Mouse (Mus musculus): ENCODE results near the gene Col25a1. TPM values are rescaled to one million over a fixed set of nuclear protein-coding genes. Genes with fewer than 3 reads are reported as not detected.

Gene Col25a1
- polyA plus RNA-seq, 1 experiment = 0.04 TPM

DNA sequence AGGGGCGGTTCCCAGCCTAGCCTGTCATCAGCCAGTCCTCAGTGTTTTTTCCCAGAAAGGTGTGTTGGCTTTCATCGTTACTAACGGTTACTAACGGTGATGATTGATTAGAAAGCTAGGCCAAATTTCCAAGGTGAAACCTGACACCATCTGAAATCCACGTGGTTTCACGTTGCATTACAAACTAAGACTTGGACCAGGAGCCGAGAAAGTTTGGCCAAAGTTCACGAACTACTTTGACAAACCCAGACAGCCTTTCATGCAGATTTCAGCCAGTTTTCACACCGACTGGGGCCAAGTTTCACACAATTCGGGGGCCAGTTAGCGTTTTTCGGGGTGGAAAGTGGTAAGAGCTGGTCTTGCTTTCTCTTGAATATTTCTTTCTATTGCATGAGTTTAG, 309.4 kb downstream of the Col25a1 start:
- no peaks in the 10 kb centered on the region for H3K36me3 ChIP-seq (ENCODE audit: control insufficient read depth, insufficient read depth, low read length)
- no peaks in the 10 kb centered on the region for H3K4me1 ChIP-seq (ENCODE audit: control insufficient read depth, insufficient read depth, insufficient read length, low read length)
- H3K4me3 ChIP-seq (ENCODE audit: low read depth, low read length) = no peak overlapping the region
- WGBS = 51% methylated on average over 12 of the region's 12 CpGs
- H3K27ac ChIP-seq (ENCODE audit: insufficient read depth, low read depth, low read length) = no peak overlapping the region
- no peaks in the 10 kb centered on the region for H3K27me3 ChIP-seq (ENCODE audit: control insufficient read depth, insufficient read depth, low read length)
- no peak for TF ChIP-seq POLR2A (IDR thresholded peaks at IDR 0.05; ENCODE audit: low read depth, low read length)
- TF ChIP-seq CTCF (IDR thresholded peaks at IDR 0.05; ENCODE audit: extremely low read depth, insufficient read length, insufficient replicate concordance, low read depth, low read length) = no peak

DNA sequence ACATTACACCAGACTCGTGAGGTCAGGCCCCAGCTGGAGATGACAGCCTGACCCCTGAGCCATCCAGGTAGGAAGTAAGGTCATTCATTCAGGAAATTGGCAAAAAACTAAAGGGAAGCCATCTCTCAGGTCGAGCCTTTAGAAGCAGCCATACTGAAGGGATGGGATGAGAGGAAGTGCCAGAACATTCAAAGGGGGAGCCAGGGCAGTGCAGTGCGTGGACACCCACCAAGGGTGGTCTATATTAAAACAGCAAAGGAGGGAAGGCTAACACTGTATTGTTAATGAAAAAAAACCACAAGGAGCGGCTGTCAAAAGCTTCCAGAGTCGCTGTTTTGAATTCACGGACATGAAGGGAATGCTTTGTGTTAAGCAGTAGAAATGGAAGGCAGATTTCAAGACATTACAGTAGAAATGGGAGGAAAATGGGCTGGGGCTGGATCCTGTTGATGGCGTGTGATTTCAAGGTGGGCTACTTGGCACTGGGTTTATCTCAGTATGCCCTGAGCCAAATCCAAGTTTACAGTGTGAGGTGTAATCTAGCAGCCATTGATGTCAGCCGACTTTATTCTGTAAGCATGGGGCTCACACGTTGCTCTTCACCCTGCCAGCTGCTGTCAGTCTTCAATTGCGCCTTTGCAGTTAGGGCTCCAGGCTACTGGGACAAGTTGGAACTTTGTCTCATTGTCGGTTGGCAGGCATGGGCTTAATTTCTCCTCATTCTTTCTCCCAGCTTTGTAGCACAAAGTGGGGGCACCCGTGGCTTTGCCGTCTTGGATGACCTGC, 312.7 kb downstream of the Col25a1 start:
- Histone ChIP-seq H3K27ac (ENCODE audit: insufficient read depth, low read depth, low read length) (no peak overlapping the region), H3K27me3 (ENCODE audit: control insufficient read depth, insufficient read depth, low read length) (no peaks in the 10 kb centered on the region), H3K36me3 (ENCODE audit: control insufficient read depth, insufficient read depth, low read length) (no peaks in the 10 kb centered on the region), H3K4me3 (ENCODE audit: low read depth, low read length) (no peak overlapping the region), H3K4me1 (ENCODE audit: control insufficient read depth, insufficient read depth, insufficient read length, low read length) (no peaks in the 10 kb centered on the region)
- TF ChIP-seq POLR2A (IDR thresholded peaks at IDR 0.05; ENCODE audit: low read depth, low read length) = no peak
- no peak for TF ChIP-seq CTCF (IDR thresholded peaks at IDR 0.05; ENCODE audit: extremely low read depth, insufficient read length, insufficient replicate concordance, low read depth, low read length)
- 62% methylated on average over 13 of the region's 13 CpGs for WGBS

DNA sequence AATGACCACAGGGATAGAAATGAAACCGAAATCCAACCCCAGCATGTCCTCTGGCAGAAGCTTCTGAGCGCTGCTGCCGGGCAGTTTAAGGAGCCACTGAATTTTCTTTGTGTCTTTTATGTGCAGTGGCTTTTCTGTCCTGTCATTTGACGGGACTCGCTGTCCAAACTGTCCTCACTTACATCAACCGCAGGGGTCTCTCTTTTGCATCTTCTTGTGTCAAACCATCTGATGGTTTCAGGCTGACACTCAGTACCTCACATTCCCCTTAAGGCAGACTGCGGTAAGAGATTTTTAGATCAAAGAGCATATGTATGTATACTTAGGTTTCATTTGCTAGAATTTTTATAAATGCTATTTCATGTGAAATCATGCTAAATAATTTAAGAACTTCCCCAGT, 318.6 kb downstream of the Col25a1 start:
- TF ChIP-seq POLR2A (IDR thresholded peaks at IDR 0.05; ENCODE audit: low read depth, low read length) (no peak), CTCF (IDR thresholded peaks at IDR 0.05; ENCODE audit: extremely low read depth, insufficient read length, insufficient replicate concordance, low read depth, low read length) (no peak)
- H3K27me3 ChIP-seq (ENCODE audit: control insufficient read depth, insufficient read depth, low read length) = no peaks in the 10 kb centered on the region
- no peak overlapping the region for H3K4me3 ChIP-seq (ENCODE audit: low read depth, low read length)
- H3K4me1 ChIP-seq (ENCODE audit: control insufficient read depth, insufficient read depth, insufficient read length, low read length) = no peaks in the 10 kb centered on the region
- 84% methylated on average over 7 of the region's 7 CpGs for WGBS
- no peak overlapping the region for H3K27ac ChIP-seq (ENCODE audit: insufficient read depth, low read depth, low read length)
- H3K36me3 ChIP-seq (ENCODE audit: control insufficient read depth, insufficient read depth, low read length) = no peaks in the 10 kb centered on the region

DNA sequence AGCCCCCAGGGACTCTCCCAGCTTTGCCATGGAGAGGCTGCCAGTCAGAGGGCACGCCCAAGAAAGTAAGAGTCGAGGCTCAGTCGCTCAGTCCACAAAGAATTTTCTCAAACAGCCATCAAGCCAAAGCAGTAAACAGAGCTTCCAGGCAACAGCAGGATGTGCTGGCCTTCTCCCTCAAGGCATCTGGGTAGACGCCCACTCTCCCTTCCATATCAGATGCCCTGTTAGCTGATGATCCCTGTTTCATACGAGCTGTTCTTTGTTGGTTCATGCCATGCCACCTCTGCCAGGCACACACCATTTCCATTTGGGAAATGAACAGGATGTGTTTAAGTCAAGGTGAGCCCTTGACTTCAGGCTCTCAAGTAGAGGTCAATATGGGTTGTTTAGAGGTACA, 334.1 kb downstream of the Col25a1 start:
- TF ChIP-seq POLR2A (IDR thresholded peaks at IDR 0.05; ENCODE audit: low read depth, low read length) = no peak
- no peak for TF ChIP-seq CTCF (IDR thresholded peaks at IDR 0.05; ENCODE audit: extremely low read depth, insufficient read length, insufficient replicate concordance, low read depth, low read length)
- Histone ChIP-seq H3K4me3 (ENCODE audit: low read depth, low read length) (no peak overlapping the region), H3K27ac (ENCODE audit: insufficient read depth, low read depth, low read length) (no peak overlapping the region), H3K27me3 (ENCODE audit: control insufficient read depth, insufficient read depth, low read length) (no peaks in the 10 kb centered on the region), H3K4me1 (ENCODE audit: control insufficient read depth, insufficient read depth, insufficient read length, low read length) (no peaks in the 10 kb centered on the region), H3K36me3 (ENCODE audit: control insufficient read depth, insufficient read depth, low read length) (no peaks in the 10 kb centered on the region)
- 65% methylated on average over 5 of the region's 5 CpGs for WGBS

DNA sequence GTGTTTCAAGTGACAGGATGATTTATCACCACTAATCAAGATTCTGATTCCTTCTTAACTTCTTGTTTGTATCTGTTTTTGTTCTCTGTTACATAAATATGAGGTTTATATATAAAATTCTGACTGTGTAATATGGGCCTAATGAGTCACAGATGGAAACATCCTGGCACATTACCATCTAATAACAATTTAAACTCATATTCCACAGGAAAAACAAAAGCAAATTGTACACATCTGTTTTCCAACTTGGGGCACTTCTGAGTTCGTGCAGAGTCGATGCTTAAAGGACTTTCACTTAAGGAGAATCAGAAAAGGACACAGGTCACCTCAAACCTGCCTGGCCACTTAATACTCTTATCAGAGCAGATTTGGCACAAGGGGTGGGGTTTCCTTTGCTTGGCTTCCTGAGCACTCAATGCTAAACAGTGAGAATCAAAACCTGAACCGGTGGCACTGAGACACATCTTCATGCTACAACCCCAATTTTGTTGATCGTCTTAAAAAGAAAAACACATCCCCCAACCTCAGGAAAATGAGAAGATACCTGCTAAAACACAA, 342.0 kb downstream of the Col25a1 start:
- Histone ChIP-seq H3K4me1 (ENCODE audit: control insufficient read depth, insufficient read depth, insufficient read length, low read length) (no peaks in the 10 kb centered on the region), H3K4me3 (ENCODE audit: low read depth, low read length) (no peak overlapping the region), H3K36me3 (ENCODE audit: control insufficient read depth, insufficient read depth, low read length) (no peaks in the 10 kb centered on the region), H3K27me3 (ENCODE audit: control insufficient read depth, insufficient read depth, low read length) (no peaks in the 10 kb centered on the region), H3K27ac (ENCODE audit: insufficient read depth, low read depth, low read length) (no peak overlapping the region)
- WGBS = 20% methylated on average over 4 of the region's 4 CpGs
- TF ChIP-seq POLR2A (IDR thresholded peaks at IDR 0.05; ENCODE audit: low read depth, low read length) = no peak
- no peak for TF ChIP-seq CTCF (IDR thresholded peaks at IDR 0.05; ENCODE audit: extremely low read depth, insufficient read length, insufficient replicate concordance, low read depth, low read length)

DNA sequence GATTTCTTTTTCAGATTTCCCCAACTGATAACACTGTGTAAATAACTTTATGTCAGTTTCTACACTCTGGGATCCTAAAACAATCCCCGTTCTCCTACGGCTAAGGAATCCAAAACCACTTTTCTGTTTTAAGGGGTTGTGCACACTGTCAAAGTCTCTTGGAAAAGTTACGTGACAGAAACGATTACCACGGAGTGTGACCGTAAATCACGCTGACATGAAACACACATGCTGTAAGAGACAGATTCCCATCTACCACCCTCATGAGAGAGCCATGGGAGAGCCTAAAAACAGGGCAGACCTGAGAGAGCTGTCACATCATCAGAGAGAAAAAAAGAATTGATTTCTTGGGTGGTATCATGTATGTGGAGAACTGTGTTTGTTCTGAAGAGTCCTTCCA, 342.7 kb downstream of the Col25a1 start:
- Histone ChIP-seq H3K4me3 (ENCODE audit: low read depth, low read length) (no peak overlapping the region), H3K36me3 (ENCODE audit: control insufficient read depth, insufficient read depth, low read length) (no peaks in the 10 kb centered on the region), H3K4me1 (ENCODE audit: control insufficient read depth, insufficient read depth, insufficient read length, low read length) (no peaks in the 10 kb centered on the region), H3K27me3 (ENCODE audit: control insufficient read depth, insufficient read depth, low read length) (no peaks in the 10 kb centered on the region), H3K27ac (ENCODE audit: insufficient read depth, low read depth, low read length) (no peak overlapping the region)
- no peak for TF ChIP-seq POLR2A (IDR thresholded peaks at IDR 0.05; ENCODE audit: low read depth, low read length)
- no peak for TF ChIP-seq CTCF (IDR thresholded peaks at IDR 0.05; ENCODE audit: extremely low read depth, insufficient read length, insufficient replicate concordance, low read depth, low read length)
- 32% methylated on average over 7 of the region's 7 CpGs for WGBS

DNA sequence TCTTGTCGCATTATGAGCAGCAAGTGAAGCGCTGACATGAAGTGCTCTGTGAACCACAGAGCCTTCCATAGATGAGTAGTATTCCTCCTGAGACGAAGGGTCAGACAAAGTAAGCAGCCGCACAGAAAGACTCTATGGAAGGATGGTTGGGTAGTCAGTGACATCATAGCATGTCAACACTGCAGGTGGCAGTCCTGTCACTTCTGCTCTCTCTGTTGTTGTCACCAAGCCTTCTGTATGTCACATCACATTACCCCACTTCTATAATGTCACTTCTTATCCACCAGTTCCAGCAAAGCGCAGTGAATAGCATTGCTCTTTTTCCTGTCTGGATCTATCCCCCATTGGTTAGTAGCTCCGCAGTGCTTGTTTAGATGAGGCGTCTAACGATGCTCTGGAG, 351.2 kb downstream of the Col25a1 start:
- Histone ChIP-seq H3K36me3 (ENCODE audit: control insufficient read depth, insufficient read depth, low read length) (no peaks in the 10 kb centered on the region), H3K4me3 (ENCODE audit: low read depth, low read length) (no peak overlapping the region), H3K27ac (ENCODE audit: insufficient read depth, low read depth, low read length) (no peak overlapping the region), H3K27me3 (ENCODE audit: control insufficient read depth, insufficient read depth, low read length) (no peaks in the 10 kb centered on the region), H3K4me1 (ENCODE audit: control insufficient read depth, insufficient read depth, insufficient read length, low read length) (no peaks in the 10 kb centered on the region)
- TF ChIP-seq POLR2A (IDR thresholded peaks at IDR 0.05; ENCODE audit: low read depth, low read length) (no peak), CTCF (IDR thresholded peaks at IDR 0.05; ENCODE audit: extremely low read depth, insufficient read length, insufficient replicate concordance, low read depth, low read length) (no peak)
- 96% methylated on average over 8 of the region's 8 CpGs for WGBS
